Mouse (Mus musculus): ENCODE results near the gene Abcb9.

DNA sequence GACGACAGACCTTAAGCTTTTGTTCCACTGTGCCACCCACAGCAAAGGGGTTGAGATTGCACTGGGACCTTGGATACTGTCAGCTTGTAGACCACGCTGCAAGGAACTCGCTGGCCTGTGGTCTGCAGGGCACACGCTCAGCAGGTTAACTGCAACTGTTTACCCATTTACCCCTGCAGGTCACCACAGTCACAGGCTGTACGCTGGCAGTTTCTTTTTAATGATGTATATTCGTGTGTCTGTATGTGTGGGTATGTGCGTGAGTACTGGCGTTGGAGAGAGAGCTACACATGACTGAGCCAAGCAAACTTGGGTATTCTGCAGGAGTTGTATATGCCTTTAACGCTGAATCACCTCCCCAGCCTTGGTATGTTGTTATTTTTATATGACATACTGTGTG is 76.9 kb downstream of the Abcb9 start:
- TF ChIP-seq ZC3H11A (IDR thresholded peaks at IDR 0.05; ENCODE audit: borderline replicate concordance, low read depth, low read length) (no peak), CHD2 (IDR thresholded peaks at IDR 0.05; ENCODE audit: low read depth, low read length) (no peak)
